Mouse (Mus musculus): ENCODE data around the gene Tfb2m. TPM values are rescaled to one million over a fixed set of nuclear protein-coding genes. Genes with fewer than 3 reads are reported as not detected.

Gene Tfb2m
- 1.3 and 2.8 TPM in 2 replicates for polyA plus RNA-seq (2012; rRNA removed; ENCODE audit: low replicate concordance)

DNA sequence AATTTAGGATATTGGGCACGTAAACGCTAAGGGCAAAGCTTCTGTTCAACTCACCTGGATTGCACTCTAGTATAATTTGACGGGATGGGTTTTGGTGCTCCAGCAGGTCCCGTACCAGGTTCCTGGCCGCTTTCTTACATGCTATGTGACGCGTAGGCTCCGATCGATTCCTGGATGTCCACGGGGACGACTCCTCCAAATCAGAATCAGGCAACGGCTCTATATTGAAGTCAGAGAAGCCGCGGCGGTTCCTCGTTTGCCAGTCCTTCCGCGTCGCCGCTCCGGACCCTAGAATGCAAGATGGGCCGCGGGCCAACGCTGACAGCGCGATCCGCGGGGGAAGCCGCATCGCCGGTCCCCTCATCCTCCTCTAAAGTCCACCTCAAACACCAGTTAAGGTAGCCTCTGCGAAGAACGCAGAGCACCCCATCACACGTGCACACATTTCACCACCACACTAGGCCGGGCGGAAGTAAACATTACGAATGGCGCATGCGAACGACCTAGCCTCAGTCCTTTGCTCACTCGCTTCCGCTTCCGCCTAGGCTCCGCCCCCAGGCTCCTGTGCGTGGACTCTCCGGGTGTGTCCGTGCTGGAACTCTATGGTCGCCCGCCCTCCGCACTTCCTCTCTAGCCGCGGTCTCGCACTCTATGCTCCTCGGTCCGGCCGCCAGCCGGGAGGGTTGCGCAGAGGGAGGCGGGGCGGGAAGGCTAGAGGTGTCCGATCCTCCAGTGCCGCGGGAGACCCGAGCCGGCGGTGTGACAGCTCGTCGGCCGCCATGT, at the start of gene Tfb2m, which contains the start of gene Cnst:
TSS of gene Tfb2m (minus strand) at position 500 of the 783 bp plus-strand sequence.
TSS of gene Cnst (plus strand) at position 603 of the 783 bp plus-strand sequence.

DNA sequence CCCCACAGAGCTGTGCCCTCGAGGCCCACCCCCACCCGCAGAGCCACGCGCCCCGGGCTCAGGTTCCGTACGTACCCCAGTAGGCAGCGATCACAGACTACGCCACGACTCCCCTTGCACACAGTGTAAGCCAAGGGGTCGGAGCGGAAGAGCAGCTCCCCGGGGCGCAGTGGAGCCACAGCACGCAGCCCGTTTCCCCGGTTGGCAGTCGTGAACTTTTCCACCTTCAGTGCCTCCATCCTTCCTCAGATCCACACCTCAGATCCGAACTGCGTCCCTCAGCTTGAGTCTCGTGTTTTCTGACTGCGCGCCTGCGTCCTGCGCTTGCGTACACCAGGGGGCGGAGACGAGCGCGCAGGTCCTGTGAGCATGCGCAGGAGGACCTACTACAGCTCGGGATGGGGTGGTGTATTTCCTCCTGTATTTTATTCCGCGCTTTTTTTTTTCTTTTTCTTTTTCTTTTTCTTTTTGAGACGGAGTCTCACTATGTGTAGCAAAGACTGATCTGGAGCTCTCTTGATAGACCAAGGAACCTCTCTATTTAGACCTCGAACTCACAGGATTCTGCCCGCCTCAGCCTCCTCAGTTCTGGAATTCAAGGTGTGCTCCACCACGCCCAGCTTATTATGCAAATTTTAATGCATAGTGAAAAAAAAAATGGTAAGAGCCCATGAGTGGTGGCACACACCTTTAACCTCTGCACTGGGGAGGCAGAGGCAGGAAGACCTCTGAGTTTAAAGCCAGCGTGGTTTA, 28.2 kb downstream of the Tfb2m start, which contains the start of gene Smyd3:
TSS of gene Smyd3 (minus strand) at position 329 of the 753 bp plus-strand sequence.

Other genes with a start within 250 kb of the Tfb2m start
- gene Smyd3, start 28.2 kb downstream of the Tfb2m start, polyA plus RNA-seq (2012; rRNA removed; ENCODE audit: low replicate concordance), result 0.58 and 0.78 TPM in 2 replicates
- gene Cnst, start 103 bp upstream of the Tfb2m start, polyA plus RNA-seq (2012; rRNA removed; ENCODE audit: low replicate concordance), result 6.8 and 9.0 TPM in 2 replicates
- 6.7 and 8.1 TPM in 2 replicates for gene Sccpdh, start 121.9 kb upstream of the Tfb2m start, polyA plus RNA-seq (2012; rRNA removed; ENCODE audit: low replicate concordance)
- not detected in 2 replicates for gene Kif28, start 199.0 kb upstream of the Tfb2m start, polyA plus RNA-seq (2012; rRNA removed; ENCODE audit: low replicate concordance)

Measured in duodenum, adult 2 months (tissue).